Mouse (Mus musculus): ENCODE data around the gene Grik5. TPM values are rescaled to one million over a fixed set of nuclear protein-coding genes. Genes with fewer than 3 reads are reported as not detected.

Grik5 gene
- polyA plus RNA-seq, 1 experiment: 186 TPM

DNA sequence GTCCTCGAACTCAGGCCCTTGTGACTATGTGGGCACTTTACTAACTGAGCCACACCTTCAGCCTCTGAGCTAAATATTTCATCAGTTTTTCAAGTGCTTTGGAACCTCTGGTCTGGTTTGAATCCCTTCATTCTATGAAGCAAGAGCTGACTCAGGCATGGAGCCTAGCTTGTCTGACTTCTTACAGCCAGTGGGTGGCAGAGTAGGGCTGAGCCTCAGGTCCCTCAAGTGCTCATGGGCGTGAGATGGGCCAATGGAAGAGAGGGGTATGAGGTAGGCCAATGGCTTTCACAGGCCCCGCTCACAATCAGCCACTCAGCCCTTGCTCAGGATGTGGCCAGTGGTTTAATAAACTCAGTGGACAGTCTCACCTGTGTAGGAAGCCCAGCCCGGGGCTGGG lies 27.4 kb upstream of the Grik5 start:
- no peak for DNase-seq (ENCODE audit: low read depth)
- peak; percentile 3; the same call in 1 of the 2 replicates for TF ChIP-seq CTCF (IDR thresholded peaks at IDR 0.05; ENCODE audit: borderline replicate concordance, extremely low read depth, insufficient read depth, insufficient read length)
- TF ChIP-seq POLR2A (IDR thresholded peaks at IDR 0.05; ENCODE audit: borderline replicate concordance, extremely low read depth, insufficient read depth, insufficient read length, poor library complexity, severe bottlenecking): no peak

DNA sequence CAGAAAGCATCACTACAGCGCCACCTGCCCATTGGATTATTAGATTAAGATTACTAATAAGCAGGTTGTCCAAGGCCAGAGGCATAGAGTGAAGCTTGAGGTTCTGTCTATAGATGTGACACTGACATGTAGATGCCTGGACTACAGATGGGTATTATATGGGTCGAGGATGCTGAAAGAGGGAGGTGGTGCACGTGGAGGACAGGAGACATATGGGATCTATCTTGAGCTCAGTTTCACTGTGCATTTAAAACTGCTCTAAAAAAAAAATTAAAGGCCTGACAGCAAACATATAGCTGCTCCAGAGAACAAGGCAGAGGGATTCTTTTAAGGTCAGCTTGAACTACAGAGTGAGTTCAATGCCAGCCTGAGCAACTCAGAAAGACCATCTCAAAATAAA lies 26.0 kb upstream of the Grik5 start:
- TF ChIP-seq CTCF (IDR thresholded peaks at IDR 0.05; ENCODE audit: borderline replicate concordance, extremely low read depth, insufficient read depth, insufficient read length): no peak
- DNase-seq (ENCODE audit: low read depth): no peak

DNA sequence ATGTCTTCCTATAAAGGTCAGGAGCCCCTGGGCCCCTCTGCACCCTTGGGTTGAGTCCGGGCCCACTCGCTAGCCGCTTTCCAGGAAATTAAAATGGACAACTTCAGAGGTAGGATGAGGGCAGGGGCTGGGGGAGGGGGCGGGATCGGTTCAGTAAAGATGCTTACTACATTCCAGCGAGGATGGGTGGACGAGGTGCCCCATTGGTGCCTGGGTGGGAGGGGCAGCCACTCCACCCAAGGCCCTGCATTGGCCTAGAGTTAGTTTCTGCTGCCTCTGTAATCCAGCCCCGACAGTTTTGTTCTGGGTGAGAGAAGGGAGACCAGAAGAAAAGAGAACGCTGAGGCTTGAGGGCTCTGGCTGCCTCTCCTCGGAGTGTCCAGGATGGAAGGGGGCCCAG lies 17.7 kb upstream of the Grik5 start:
- no peak for TF ChIP-seq POLR2A (IDR thresholded peaks at IDR 0.05; ENCODE audit: borderline replicate concordance, extremely low read depth, insufficient read depth, insufficient read length, poor library complexity, severe bottlenecking)
- TF ChIP-seq CTCF (IDR thresholded peaks at IDR 0.05; ENCODE audit: borderline replicate concordance, extremely low read depth, insufficient read depth, insufficient read length): no peak
- no peak for DNase-seq (ENCODE audit: low read depth)

DNA sequence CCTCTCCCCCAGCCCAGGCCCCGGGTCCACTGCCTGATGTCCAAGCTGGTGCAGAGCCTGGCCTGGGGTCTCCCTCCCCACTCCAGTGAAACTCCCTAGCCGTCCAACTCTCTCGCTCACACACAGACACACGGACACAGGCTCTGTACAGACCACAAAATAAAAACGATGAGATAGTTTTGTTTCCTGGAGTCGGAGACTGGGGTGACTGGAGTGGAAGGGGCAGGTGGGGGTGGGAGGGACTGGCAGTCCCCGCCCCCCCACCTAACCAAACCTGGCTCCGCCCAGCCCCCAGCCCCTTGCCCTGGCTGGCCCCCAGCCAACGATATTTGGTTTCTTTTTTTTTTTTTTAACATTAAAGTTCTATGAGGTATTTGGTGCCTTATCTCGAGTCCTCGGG lies 16.8 kb upstream of the Grik5 start:
- no peak for DNase-seq (ENCODE audit: low read depth)
- TF ChIP-seq POLR2A (IDR thresholded peaks at IDR 0.05; ENCODE audit: borderline replicate concordance, extremely low read depth, insufficient read depth, insufficient read length, poor library complexity, severe bottlenecking) (no peak), CTCF (IDR thresholded peaks at IDR 0.05; ENCODE audit: borderline replicate concordance, extremely low read depth, insufficient read depth, insufficient read length) (no peak)

- TF ChIP-seq CTCF (IDR thresholded peaks at IDR 0.05; ENCODE audit: borderline replicate concordance, extremely low read depth, insufficient read depth, insufficient read length) (no peak), POLR2A (IDR thresholded peaks at IDR 0.05; ENCODE audit: borderline replicate concordance, extremely low read depth, insufficient read depth, insufficient read length, poor library complexity, severe bottlenecking) (no peak)
- no peak for DNase-seq (ENCODE audit: low read depth)
Measured at GRCm38 (mm10) chr7:25088531-25088930, 16.4 kb upstream of the Grik5 start.

DNA sequence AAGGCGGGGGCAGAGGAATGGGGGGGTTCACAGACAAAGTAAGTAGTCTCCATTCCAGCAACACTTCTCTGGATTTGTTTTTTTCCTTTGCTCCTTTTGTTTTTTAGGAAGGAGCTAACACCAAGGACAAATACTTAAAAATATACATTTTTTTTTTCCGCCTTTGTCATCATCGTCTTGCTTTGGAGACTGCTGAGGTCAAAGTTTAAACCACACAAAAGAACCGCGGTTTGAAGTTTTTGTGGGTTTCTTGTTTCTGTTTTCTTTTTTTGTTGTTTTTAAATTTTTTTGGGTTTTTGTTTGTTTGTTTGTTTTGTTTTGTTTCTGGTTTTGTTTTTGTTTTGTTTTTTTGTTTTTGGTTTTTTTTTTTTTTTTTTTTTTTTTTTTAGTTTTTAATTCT lies 15.8 kb upstream of the Grik5 start:
- DNase-seq (ENCODE audit: low read depth): no peak
- TF ChIP-seq CTCF (IDR thresholded peaks at IDR 0.05; ENCODE audit: borderline replicate concordance, extremely low read depth, insufficient read depth, insufficient read length) (no peak), POLR2A (IDR thresholded peaks at IDR 0.05; ENCODE audit: borderline replicate concordance, extremely low read depth, insufficient read depth, insufficient read length, poor library complexity, severe bottlenecking) (no peak)

DNA sequence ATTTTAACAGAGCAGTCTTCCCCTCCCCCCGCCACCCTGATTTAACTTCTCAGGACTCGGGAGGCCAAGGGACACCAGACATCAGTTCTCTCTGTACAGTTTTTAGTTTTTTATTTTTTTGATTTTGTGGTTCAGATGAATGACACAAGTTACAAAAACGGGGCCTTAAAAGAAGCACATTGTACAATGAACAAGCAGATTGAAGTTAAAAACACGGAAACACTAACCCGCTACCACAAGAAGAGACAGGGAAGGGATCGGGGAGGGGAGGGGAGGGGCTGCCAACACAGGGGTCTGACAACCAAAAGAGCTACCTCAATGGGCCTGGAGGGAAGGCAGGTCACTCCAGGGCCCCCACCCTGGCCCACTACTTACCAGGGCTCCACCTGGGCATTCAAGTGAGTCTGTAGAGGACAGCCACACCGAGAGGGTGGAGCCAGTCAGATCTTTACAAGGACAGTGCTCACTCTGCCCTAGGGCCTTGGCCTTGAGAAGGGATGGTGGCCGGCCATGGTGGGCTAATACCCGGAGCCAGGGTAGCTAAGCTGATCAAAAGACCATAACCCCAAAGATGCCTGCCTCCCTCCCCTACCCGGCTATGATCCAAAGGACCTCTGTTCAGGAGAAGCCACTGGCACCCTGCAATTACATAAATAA lies 15.2 kb upstream of the Grik5 start:
- no peak for TF ChIP-seq CTCF (IDR thresholded peaks at IDR 0.05; ENCODE audit: borderline replicate concordance, extremely low read depth, insufficient read depth, insufficient read length)
- TF ChIP-seq POLR2A (IDR thresholded peaks at IDR 0.05; ENCODE audit: borderline replicate concordance, extremely low read depth, insufficient read depth, insufficient read length, poor library complexity, severe bottlenecking): no peak
- no peak for DNase-seq (ENCODE audit: low read depth)

- no peak for TF ChIP-seq POLR2A (IDR thresholded peaks at IDR 0.05; ENCODE audit: borderline replicate concordance, extremely low read depth, insufficient read depth, insufficient read length, poor library complexity, severe bottlenecking)
- peak; percentile 37; the same call in 1 of the 2 replicates for TF ChIP-seq CTCF (IDR thresholded peaks at IDR 0.05; ENCODE audit: borderline replicate concordance, extremely low read depth, insufficient read depth, insufficient read length)
- no peak for DNase-seq (ENCODE audit: low read depth)
Measured at GRCm38 (mm10) chr7:25086656-25087055, 14.5 kb upstream of the Grik5 start.

- no peak for DNase-seq (ENCODE audit: low read depth)
- no peak for TF ChIP-seq CTCF (IDR thresholded peaks at IDR 0.05; ENCODE audit: borderline replicate concordance, extremely low read depth, insufficient read depth, insufficient read length)
- TF ChIP-seq POLR2A (IDR thresholded peaks at IDR 0.05; ENCODE audit: borderline replicate concordance, extremely low read depth, insufficient read depth, insufficient read length, poor library complexity, severe bottlenecking): no peak
Measured at GRCm38 (mm10) chr7:25084621-25085020, 12.5 kb upstream of the Grik5 start.

DNA sequence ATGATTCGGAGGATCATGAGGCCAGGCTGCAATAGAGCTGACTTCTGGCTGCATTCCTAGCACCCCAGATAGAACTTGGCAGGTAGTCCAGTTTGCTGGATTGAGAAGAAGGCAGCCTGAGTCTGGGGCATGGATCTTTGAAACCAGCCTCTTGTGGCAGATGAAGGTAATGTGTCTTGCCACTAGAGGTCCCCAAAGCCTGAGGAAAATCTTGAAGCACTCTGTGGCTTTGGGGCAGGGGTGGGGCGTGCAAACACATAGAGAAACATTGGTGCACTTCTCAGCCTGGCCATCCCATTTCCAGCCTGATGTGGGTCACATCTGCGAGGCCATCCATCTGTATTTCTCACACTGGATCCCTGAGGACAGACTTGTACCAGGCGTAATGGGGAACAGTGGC lies 10.4 kb upstream of the Grik5 start:
- TF ChIP-seq CTCF (IDR thresholded peaks at IDR 0.05; ENCODE audit: borderline replicate concordance, extremely low read depth, insufficient read depth, insufficient read length) (peak; percentile 73; the same call in 1 of the 2 replicates), POLR2A (IDR thresholded peaks at IDR 0.05; ENCODE audit: borderline replicate concordance, extremely low read depth, insufficient read depth, insufficient read length, poor library complexity, severe bottlenecking) (no peak)
- DNase-seq (ENCODE audit: low read depth): peak; percentile 69

- TF ChIP-seq POLR2A (IDR thresholded peaks at IDR 0.05; ENCODE audit: borderline replicate concordance, extremely low read depth, insufficient read depth, insufficient read length, poor library complexity, severe bottlenecking) (no peak), CTCF (IDR thresholded peaks at IDR 0.05; ENCODE audit: borderline replicate concordance, extremely low read depth, insufficient read depth, insufficient read length) (no peak)
- no peak for DNase-seq (ENCODE audit: low read depth)
Measured at GRCm38 (mm10) chr7:25080431-25080830, 8.3 kb upstream of the Grik5 start.

- no peak for TF ChIP-seq CTCF (IDR thresholded peaks at IDR 0.05; ENCODE audit: borderline replicate concordance, extremely low read depth, insufficient read depth, insufficient read length)
- no peak for DNase-seq (ENCODE audit: low read depth)
Measured at GRCm38 (mm10) chr7:25079496-25080026, 7.4 kb upstream of the Grik5 start.

All from brain, embryonic 14.5 days (tissue).